Comparison of ENCODE assay signal across 8 mouse cellular contexts in the genomic region with DNA sequence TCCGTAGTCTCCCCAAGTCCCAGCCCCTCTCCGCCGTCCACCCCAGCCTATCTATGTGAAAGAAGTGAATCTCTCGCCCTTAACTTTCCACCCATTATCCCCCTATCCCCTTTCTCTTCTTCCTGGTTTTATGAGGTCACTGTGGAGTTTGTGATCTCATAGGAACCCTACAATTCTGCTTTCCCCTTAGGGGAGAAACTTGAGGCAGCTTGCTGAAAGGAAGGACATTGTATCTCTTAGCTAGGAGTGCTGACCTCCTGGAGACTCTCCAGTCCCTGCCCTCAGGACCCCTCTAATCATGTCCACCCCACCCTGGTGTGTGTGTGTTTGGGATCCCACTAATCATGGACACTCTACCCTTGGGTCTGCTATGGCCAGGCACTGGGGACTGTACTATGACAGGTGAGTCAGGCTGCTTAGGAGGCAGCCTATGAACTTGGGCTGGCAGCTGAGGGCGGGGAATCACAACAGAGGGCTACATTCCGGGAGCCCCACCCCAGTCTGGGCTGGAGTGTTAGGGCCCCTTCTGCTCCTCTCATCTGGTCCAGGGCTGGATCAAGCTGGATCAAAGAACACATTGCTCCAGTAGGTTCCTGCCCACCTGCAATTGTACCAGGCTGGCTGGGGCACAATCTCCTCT. TPM values are rescaled to one million over a fixed set of nuclear protein-coding genes. Genes with fewer than 3 reads are reported as not detected.
DNase-seq lines count a peak whose midpoint lies in the region; ATAC-seq and TF ChIP-seq lines count a peak whose summit lies in the region.

No protein-coding gene starts in this region.

- peaks cover 14% of the 10 kb centered on the region for H3K36me3 ChIP-seq in hindbrain, embryonic 14.5 days (replicated peaks; ENCODE audit: control insufficient read depth, insufficient read depth)
- peaks cover 35% of the 10 kb centered on the region for H3K36me3 ChIP-seq in liver, embryonic 12.5 days
- H3K36me3 ChIP-seq in neural tube, embryonic 13.5 days: peaks cover 12% of the 10 kb centered on the region

- H3K4me1 ChIP-seq in cerebellum, adult 2 months (ENCODE audit: control insufficient read depth, insufficient read depth, low read length): peaks cover 18% of the 10 kb centered on the region
- peaks cover 37% of the 10 kb centered on the region for H3K4me1 ChIP-seq in hindbrain, embryonic 14.5 days (replicated peaks; ENCODE audit: control insufficient read depth, insufficient read depth, low read length)
- H3K4me1 ChIP-seq in liver, embryonic 12.5 days: peaks cover 50% of the 10 kb centered on the region
- peaks cover 49% of the 10 kb centered on the region for H3K4me1 ChIP-seq in neural tube, embryonic 13.5 days (replicated peaks)

- DNase-seq in cerebellum, adult 2 months: no peak
- DNase-seq in cerebellum, postnatal 25 days: no peak
- DNase-seq in NIH3T3 (ENCODE audit: low read depth): peak; percentile 31
- no peak for DNase-seq in hindbrain, embryonic 14.5 days (ENCODE audit: low spot score)
- no peak for DNase-seq in right cerebral cortex, postnatal 36 days (ENCODE audit: low spot score in 2 of 2)

- no peak for TF ChIP-seq POLR2A in cerebellum, adult 2 months (IDR thresholded peaks at IDR 0.05; ENCODE audit: borderline replicate concordance, insufficient read depth, low read length)

- no peak for TF ChIP-seq CTCF in cerebellum, adult 2 months (IDR thresholded peaks at IDR 0.05; ENCODE audit: borderline replicate concordance, insufficient read depth, low read depth, low read length)

- 17% methylated on average over 6 of the region's 6 CpGs for WGBS in cerebellum, adult 2 months
- 25% methylated on average over 6 of the region's 6 CpGs for WGBS in hindbrain, embryonic 14.5 days
- 7% methylated on average over 6 of the region's 6 CpGs for WGBS in liver, embryonic 12.5 days (ENCODE audit: insufficient replicate concordance)
- 23% methylated on average over 6 of the region's 6 CpGs for WGBS in neural tube, embryonic 13.5 days

- H3K4me2 ChIP-seq in hindbrain, embryonic 14.5 days (replicated peaks): peak overlapping the region; percentile 63
- peak overlapping the region; percentile 93 for H3K4me2 ChIP-seq in liver, embryonic 12.5 days
- peak overlapping the region; percentile 86 for H3K4me2 ChIP-seq in neural tube, embryonic 13.5 days

- no peaks in the 10 kb centered on the region for H3K27me3 ChIP-seq in cerebellum, adult 2 months (ENCODE audit: control insufficient read depth, insufficient read depth, low read length)
- H3K27me3 ChIP-seq in hindbrain, embryonic 14.5 days (ENCODE audit: control insufficient read depth, insufficient read depth, low read length): no peaks in the 10 kb centered on the region
- 0 out of 2 replicates have a peak, but pooled peaks cover 5% of the 10 kb centered on the region for H3K27me3 ChIP-seq in liver, embryonic 12.5 days (replicated peaks)
- no peaks in the 10 kb centered on the region for H3K27me3 ChIP-seq in neural tube, embryonic 13.5 days

- peak overlapping the region; percentile 85 for H3K9ac ChIP-seq in hindbrain, embryonic 14.5 days
- peak overlapping the region; percentile 85 for H3K9ac ChIP-seq in liver, embryonic 12.5 days
- peak overlapping the region; percentile 86 for H3K9ac ChIP-seq in neural tube, embryonic 13.5 days

- peak overlapping the region; percentile 46 for H3K4me3 ChIP-seq in cerebellum, adult 2 months (replicated peaks; ENCODE audit: insufficient read depth, low read depth, low read length)
- peak overlapping the region; percentile 80 for H3K4me3 ChIP-seq in hindbrain, embryonic 14.5 days (replicated peaks; ENCODE audit: low read length)
- H3K4me3 ChIP-seq in liver, embryonic 12.5 days: peak overlapping the region; percentile 84
- H3K4me3 ChIP-seq in neural tube, embryonic 13.5 days: peak overlapping the region; percentile 83

- H3K27ac ChIP-seq in cerebellum, adult 2 months (ENCODE audit: insufficient read depth, low read length): no peak overlapping the region
- H3K27ac ChIP-seq in hindbrain, embryonic 14.5 days: no peak overlapping the region
- H3K27ac ChIP-seq in liver, embryonic 12.5 days: peak overlapping the region; percentile 96
- H3K27ac ChIP-seq in neural tube, embryonic 13.5 days (replicated peaks): peak overlapping the region; percentile 94

- ATAC-seq in hindbrain, embryonic 14.5 days (ENCODE audit: low FRiP score): no peak
- ATAC-seq in liver, embryonic 12.5 days: no peak
- no peak for ATAC-seq in neural tube, embryonic 13.5 days (ENCODE audit: low read depth)
- ATAC-seq in monocyte, adult 5-6 weeks (replicated peaks; ENCODE audit: insufficient number of reproducible peaks, low FRiP score, low TSS enrichment, poor library complexity, severe bottlenecking): no peak

- no peaks in the 10 kb centered on the region for H3K9me3 ChIP-seq in hindbrain, embryonic 14.5 days (ENCODE audit: control insufficient read depth, low read length)
- no peaks in the 10 kb centered on the region for H3K9me3 ChIP-seq in liver, embryonic 12.5 days (replicated peaks)
- H3K9me3 ChIP-seq in neural tube, embryonic 13.5 days: no peaks in the 10 kb centered on the region

RNA-seq across cellular contexts. Expression of a gene that starts 1.1 kb away (rescaled TPM):
- polyA plus RNA-seq in cerebellum, adult 2 months (2012; rRNA removed): 8.1 and 9.9 TPM in 2 replicates
- polyA plus RNA-seq in hindbrain, embryonic 14.5 days (2014; fragmentation: Nextera tagmentation; extraction: Ambion mirVana): 5.3 and 6.5 TPM in 2 replicates
- polyA plus RNA-seq in liver, embryonic 12.5 days (2016; fragmentation: Nextera tagmentation; extraction: Ambion mirVana): 7.8 and 9.0 TPM in 2 replicates
- 6.7 and 7.9 TPM in 2 replicates for polyA plus RNA-seq in neural tube, embryonic 13.5 days (2015; fragmentation: Nextera tagmentation; extraction: Ambion mirVana)
- total RNA-seq in monocyte, adult 5-6 weeks (2017): 12.9 to 28.7 TPM (median 25.9 TPM) in 3 replicates

RNA-seq across cellular contexts. Expression of a gene that starts 1.1 kb away (rescaled TPM):
- polyA plus RNA-seq in cerebellum, adult 2 months (2012; rRNA removed): 14.4 and 14.8 TPM in 2 replicates
- polyA plus RNA-seq in hindbrain, embryonic 14.5 days (2014; fragmentation: Nextera tagmentation; extraction: Ambion mirVana): 19.0 and 23.4 TPM in 2 replicates
- 33.4 and 36.0 TPM in 2 replicates for polyA plus RNA-seq in liver, embryonic 12.5 days (2016; fragmentation: Nextera tagmentation; extraction: Ambion mirVana)
- 23.8 and 24.5 TPM in 2 replicates for polyA plus RNA-seq in neural tube, embryonic 13.5 days (2015; fragmentation: Nextera tagmentation; extraction: Ambion mirVana)
- 34.9 to 86.0 TPM (median 77.2 TPM) in 3 replicates for total RNA-seq in monocyte, adult 5-6 weeks (2017)

RNA-seq across cellular contexts. Expression of a gene that starts 1.2 kb away (rescaled TPM):
- 0.25 and 0.31 TPM in 2 replicates for polyA plus RNA-seq in cerebellum, adult 2 months (2012; rRNA removed)
- 0.12 TPM in 1 of 2 replicates, not detected in the other for polyA plus RNA-seq in hindbrain, embryonic 14.5 days (2014; fragmentation: Nextera tagmentation; extraction: Ambion mirVana)
- polyA plus RNA-seq in liver, embryonic 12.5 days (2016; fragmentation: Nextera tagmentation; extraction: Ambion mirVana): 0.10 TPM in 1 of 2 replicates, not detected in the other
- 0.17 and 0.20 TPM in 2 replicates for polyA plus RNA-seq in neural tube, embryonic 13.5 days (2015; fragmentation: Nextera tagmentation; extraction: Ambion mirVana)
- not detected in 3 replicates for total RNA-seq in monocyte, adult 5-6 weeks (2017)

RNA-seq across cellular contexts. Expression of a gene that starts 11.1 kb away (rescaled TPM):
- polyA plus RNA-seq in cerebellum, adult 2 months (2012; rRNA removed): 17.1 and 19.7 TPM in 2 replicates
- 4.9 and 5.8 TPM in 2 replicates for polyA plus RNA-seq in hindbrain, embryonic 14.5 days (2014; fragmentation: Nextera tagmentation; extraction: Ambion mirVana)
- 6.0 and 6.5 TPM in 2 replicates for polyA plus RNA-seq in liver, embryonic 12.5 days (2016; fragmentation: Nextera tagmentation; extraction: Ambion mirVana)
- 5.6 and 6.5 TPM in 2 replicates for polyA plus RNA-seq in neural tube, embryonic 13.5 days (2015; fragmentation: Nextera tagmentation; extraction: Ambion mirVana)
- total RNA-seq in monocyte, adult 5-6 weeks (2017): 20.7 to 64.8 TPM (median 21.8 TPM) in 3 replicates

RNA-seq across cellular contexts. Expression of a gene that starts 15.5 kb away (rescaled TPM):
- 0.17 and 0.18 TPM in 2 replicates for polyA plus RNA-seq in cerebellum, adult 2 months (2012; rRNA removed)
- 0.15 TPM in 1 of 2 replicates, not detected in the other for polyA plus RNA-seq in hindbrain, embryonic 14.5 days (2014; fragmentation: Nextera tagmentation; extraction: Ambion mirVana)
- polyA plus RNA-seq in liver, embryonic 12.5 days (2016; fragmentation: Nextera tagmentation; extraction: Ambion mirVana): 0.05 and 0.07 TPM in 2 replicates
- 0.20 TPM in 1 of 2 replicates, not detected in the other for polyA plus RNA-seq in neural tube, embryonic 13.5 days (2015; fragmentation: Nextera tagmentation; extraction: Ambion mirVana)
- 0.10 TPM in 1 of 3 replicates, not detected in the others for total RNA-seq in monocyte, adult 5-6 weeks (2017)

Comparison
In these comparisons a context has a peak if more than half of its experiments do, and no peak if none do; other contexts are left out.
1. H3K27ac ChIP-seq: peak in liver, embryonic 12.5 days (single experiment) and neural tube, embryonic 13.5 days (single experiment); none in cerebellum, adult 2 months (single experiment) and hindbrain, embryonic 14.5 days (single experiment).
2. Peak in every context shown above with its lines, with median percentiles within 50 percentile points of each other: H3K4me3 ChIP-seq, H3K4me2 ChIP-seq and H3K9ac ChIP-seq.